Mouse (Mus musculus) small intestine, adult 2 months (tissue): ENCODE data around the gene Pomgnt2.

Experiments
- CTCF ChIP-seq: fragments of 200-500 bp; IDR thresholded peaks from 2 replicates; pipeline ENCODE4 v1.5.1; 2012; ENCODE audit warnings: low read depth, mild to moderate bottlenecking, control low read depth, inconsistent platforms, low read length, moderate library complexity, mixed read lengths; ENCODE audit not compliant: insufficient replicate concordance, insufficient read length; ENCODE audit errors: extremely low read depth
- POLR2A ChIP-seq: fragments of 200-500 bp; IDR thresholded peaks from 2 replicates; pipeline ENCODE4 v1.6.1; 2012; ENCODE audit warnings: low read depth, mild to moderate bottlenecking, control low read depth, inconsistent platforms, low read length, moderate library complexity

GRCm38 (mm10) chr9:121997010-121997409 is at the start of gene Pomgnt2:
- TF ChIP-seq POLR2A (no peak), CTCF (no peak)
